Mouse (Mus musculus) kidney, adult 2 months (tissue): ENCODE data around the gene Pcbp2. TPM values are rescaled to one million over a fixed set of nuclear protein-coding genes. Genes with fewer than 3 reads are reported as not detected.

ENCODE experiments used
- DNase-seq: peaks from one replicate; pipeline ENCODE4 v3.0.0; 2021
- H3K27ac ChIP-seq: fragments of 200-500 bp; 2 replicates; pipeline ENCODE4 v1.5.1; 2012; ENCODE audit warnings: low read depth, low read length, control low read depth, inconsistent platforms; ENCODE audit not compliant: insufficient read depth
- H3K27me3 ChIP-seq: fragments of 200-500 bp; replicated peaks from 2 replicates; pipeline ENCODE4 v1.6.1; 2012; ENCODE audit warnings: mild to moderate bottlenecking, moderate library complexity, low read length, inconsistent platforms; ENCODE audit not compliant: control insufficient read depth, insufficient read depth
- H3K36me3 ChIP-seq: fragments of 200-500 bp; 2 replicates; pipeline ENCODE4 v1.6.1; 2012; ENCODE audit warnings: mild to moderate bottlenecking, moderate library complexity, low read length, inconsistent platforms; ENCODE audit not compliant: control insufficient read depth, insufficient read depth
- H3K4me1 ChIP-seq: fragments of 200-500 bp; 2 replicates; pipeline ENCODE4 v1.6.1; 2011; ENCODE audit warnings: low read length; ENCODE audit not compliant: control insufficient read depth, insufficient read depth
- H3K4me3 ChIP-seq: fragments of 200-500 bp; 2 replicates; pipeline ENCODE4 v1.5.1; 2011; ENCODE audit warnings: mild to moderate bottlenecking, low read depth, low read length, control low read depth; ENCODE audit not compliant: insufficient read depth
- CTCF ChIP-seq: fragments of 200-500 bp; conservative IDR thresholded peaks from 2 replicates; pipeline ENCODE4 v1.5.1; 2011; ENCODE audit warnings: low read depth, mild to moderate bottlenecking, control low read depth, low read length, moderate library complexity, mixed read lengths; ENCODE audit not compliant: insufficient read depth, insufficient read length
- POLR2A ChIP-seq: fragments of 200-500 bp; IDR thresholded peaks from one replicate; pipeline ENCODE4 v1.6.1; 2011; ENCODE audit warnings: low read depth, low read length, control low read depth
- WGBS: fragments of 180-500 bp; shearing (Covaris S2); methylation state at CpG from one replicate; pipeline ENCODE4 v1.1.7; 2018; 5-methylcytosine and 5-hydroxymethylcytosine counted together
- polyA plus RNA-seq: library from polyadenylated mRNA; depleted of rRNA; stranded (reverse); fragments of >200 nt; gene quantifications from 2 replicates; pipeline ENCODE4 v1.2.3, GENCODE M21; 2012

Pcbp2 gene
- polyA plus RNA-seq, 1 experiment = 616 TPM

DNA sequence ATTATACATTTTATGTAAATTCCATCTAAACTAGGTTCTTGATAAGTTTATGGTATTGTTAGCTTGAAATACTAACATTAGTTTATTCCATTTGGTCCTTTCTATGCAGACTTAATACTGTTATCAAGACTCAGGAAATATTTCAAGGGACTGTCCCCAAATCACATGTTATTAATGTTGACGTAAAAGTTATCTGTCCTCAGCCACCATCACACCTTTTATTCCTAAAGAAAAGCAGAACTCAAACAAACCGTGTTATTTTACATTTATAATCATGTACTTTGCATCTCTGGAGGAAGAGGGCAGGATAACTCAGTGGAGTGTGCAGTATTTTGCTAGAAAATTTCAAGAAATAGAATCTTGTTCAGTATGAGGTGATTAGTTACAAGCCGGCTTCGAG is 37.2 kb upstream of the Pcbp2 start:
- H3K4me1 ChIP-seq = no peaks in the 10 kb centered on the region
- H3K36me3 ChIP-seq = peaks cover 11% of the 10 kb centered on the region

GRCm38 (mm10) chr15:102442490-102442889 is 27.8 kb upstream of the Pcbp2 start:
- Histone ChIP-seq H3K27me3 (no peaks in the 10 kb centered on the region), H3K27ac (no peak overlapping the region), H3K4me1 (no peaks in the 10 kb centered on the region), H3K36me3 (no peaks in the 10 kb centered on the region), H3K4me3 (no peak overlapping the region)
- 49% methylated on average over 2 of the region's 2 CpGs for WGBS
- TF ChIP-seq CTCF = peak; percentile 78
- TF ChIP-seq POLR2A = no peak
- DNase-seq = peak; percentile 86

More for the DNA sequence above, 37.2 kb upstream of the Pcbp2 start:
- Histone ChIP-seq H3K27me3 (no peaks in the 10 kb centered on the region), H3K27ac (no peak overlapping the region), H3K4me3 (no peak overlapping the region)
- WGBS = 92% methylated on average over 4 of the region's 4 CpGs
- no peak for DNase-seq
- no peak for TF ChIP-seq CTCF
- no peak for TF ChIP-seq POLR2A

GRCm38 (mm10) chr15:102445146-102445545 is 25.2 kb upstream of the Pcbp2 start, which contains the start of gene Amhr2:
Amhr2 (plus strand) TSS chr15:102445367.
- Histone ChIP-seq H3K4me1 (no peaks in the 10 kb centered on the region), H3K27me3 (no peaks in the 10 kb centered on the region), H3K27ac (no peak within 1 kb of the TSS), H3K4me3 (no peak within 1 kb of the TSS), H3K36me3 (no peaks in the 10 kb centered on the region)
- TF ChIP-seq CTCF (no peak), POLR2A (no peak)
- 67% methylated on average over 8 of the region's 8 CpGs for WGBS
- DNase-seq = no peak

GRCm38 (mm10) chr15:102446448-102446847 is 23.9 kb upstream of the Pcbp2 start:
- Histone ChIP-seq H3K27me3 (no peaks in the 10 kb centered on the region), H3K4me1 (peaks cover 5% of the 10 kb centered on the region; the same call in 1 of the 2 replicates), H3K36me3 (no peaks in the 10 kb centered on the region), H3K4me3 (no peak overlapping the region), H3K27ac (no peak overlapping the region)
- no peak for DNase-seq
- no peak for TF ChIP-seq CTCF
- no peak for TF ChIP-seq POLR2A
- WGBS = 63% methylated on average over 5 of the region's 6 CpGs

DNA sequence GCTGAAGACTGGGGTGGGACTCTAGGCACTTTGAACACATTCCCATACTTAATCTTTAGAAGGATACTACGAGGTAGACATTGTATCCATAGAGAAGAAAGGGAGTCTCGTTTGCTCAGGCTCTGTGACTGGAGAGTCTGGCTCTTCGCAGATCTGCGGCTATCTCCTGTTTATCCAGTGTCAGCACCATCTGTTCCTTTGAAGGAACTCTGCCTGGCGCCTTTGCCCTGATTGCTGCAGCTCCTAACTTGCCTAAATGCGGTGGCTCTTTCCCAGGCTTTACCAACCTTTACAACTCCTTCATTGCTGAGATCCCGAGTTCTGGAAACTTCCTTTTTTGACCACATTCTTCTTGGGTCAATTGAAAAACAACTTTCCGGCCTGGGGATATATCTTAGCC is 21.0 kb upstream of the Pcbp2 start:
- 73% methylated on average over 8 of the region's 8 CpGs for WGBS
- no peak for TF ChIP-seq POLR2A
- TF ChIP-seq CTCF = no peak
- Histone ChIP-seq H3K4me1 (peaks cover 5% of the 10 kb centered on the region; the same call in 1 of the 2 replicates), H3K4me3 (no peak overlapping the region), H3K36me3 (no peaks in the 10 kb centered on the region), H3K27me3 (no peaks in the 10 kb centered on the region), H3K27ac (no peak overlapping the region)
- no peak for DNase-seq

DNA sequence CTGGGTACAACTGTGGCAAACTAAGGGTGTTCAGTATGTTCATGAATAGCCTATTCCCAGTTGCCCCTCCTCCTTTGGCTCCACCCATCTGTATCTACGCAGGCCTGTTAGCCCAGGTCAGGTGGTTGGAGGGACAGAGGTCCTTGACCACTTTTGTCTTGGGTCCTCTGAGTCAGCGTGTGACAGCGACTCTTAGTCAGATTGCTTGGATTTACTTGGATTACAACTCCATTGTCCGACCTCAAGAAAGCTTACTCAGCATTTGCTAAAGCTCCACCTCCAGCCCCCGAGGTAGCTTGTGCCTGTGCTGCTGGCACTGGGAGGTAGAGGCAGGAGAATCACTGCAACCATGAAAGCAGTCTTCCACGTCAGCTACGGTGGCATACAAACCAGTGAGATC is 19.4 kb upstream of the Pcbp2 start:
- TF ChIP-seq POLR2A (no peak), CTCF (no peak)
- WGBS = 14% methylated on average over 7 of the region's 7 CpGs
- H3K4me3 ChIP-seq = peak overlapping the region; percentile 4; the same call in 1 of the 2 replicates
- H3K27me3 ChIP-seq = no peaks in the 10 kb centered on the region
- peak; percentile 61 for DNase-seq
- peak overlapping the region; percentile 25 for H3K27ac ChIP-seq
- no peaks in the 10 kb centered on the region for H3K36me3 ChIP-seq
- H3K4me1 ChIP-seq = peaks cover 5% of the 10 kb centered on the region; the same call in 1 of the 2 replicates

DNA sequence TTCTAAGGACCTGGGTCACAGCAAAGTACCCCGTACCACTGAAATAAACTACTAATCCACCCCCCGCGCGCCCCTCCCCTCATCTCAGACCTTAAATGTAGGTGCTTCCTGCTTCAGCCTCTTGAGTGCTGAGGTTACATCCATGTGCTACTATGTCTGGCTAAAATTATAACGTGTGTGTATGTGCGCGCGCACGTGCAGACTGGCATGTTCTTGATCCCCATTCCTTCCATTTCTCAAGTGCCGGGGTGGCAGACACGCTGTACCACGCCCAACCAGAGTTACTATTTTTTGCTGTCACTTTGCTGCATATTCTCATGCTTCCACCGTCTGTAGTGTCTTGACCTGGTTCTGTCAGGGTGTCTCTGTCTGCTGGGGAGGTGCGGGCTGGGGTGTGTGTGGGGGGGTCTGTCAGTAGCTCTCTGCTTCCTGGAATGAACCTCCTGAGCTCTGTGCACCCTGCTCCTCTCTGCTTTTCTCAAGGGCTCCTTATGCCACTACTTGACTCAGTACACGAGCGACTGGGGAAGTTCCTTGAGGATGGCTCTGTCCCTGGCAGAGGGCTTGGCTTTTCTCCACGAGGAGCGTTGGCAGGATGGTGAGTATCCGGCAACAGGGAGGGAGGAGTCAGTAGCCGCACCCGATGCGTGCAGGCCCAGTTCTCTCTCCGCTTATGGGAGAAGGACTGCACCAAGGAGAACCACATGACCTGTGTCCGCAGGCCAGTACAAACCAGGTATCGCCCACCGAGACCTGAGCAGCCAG is 18.5 kb upstream of the Pcbp2 start:
- WGBS = 80% methylated on average over 26 of the region's 26 CpGs
- Histone ChIP-seq H3K36me3 (no peaks in the 10 kb centered on the region), H3K27me3 (no peaks in the 10 kb centered on the region), H3K4me1 (peaks cover 5% of the 10 kb centered on the region; the same call in 1 of the 2 replicates), H3K4me3 (no peak overlapping the region), H3K27ac (no peak overlapping the region)
- TF ChIP-seq CTCF = no peak
- DNase-seq = no peak
